In genomic region chr16:34081314-34081682, GRCm38 (mm10) we compare ENCODE assay signal across 7 mouse cellular contexts.
A peak's percentile ranks its signal among the peaks of the same experiment; 100 is the strongest.
DNase-seq lines count a peak whose midpoint lies in the region; ATAC-seq and TF ChIP-seq lines count a peak whose summit lies in the region.
"Not testable (repeated sequence)": the region's sequence is repeated elsewhere in the genome, so short reads cannot be mapped to it uniquely, and the experiment has no call there.

No protein-coding gene starts in this region.

- ATAC-seq in embryonic facial prominence, embryonic 13.5 days (ENCODE audit: insufficient number of reproducible peaks, insufficient read depth, low FRiP score, low TSS enrichment, low read depth); heart, embryonic 11.5 days (replicated peaks; ENCODE audit: insufficient number of reproducible peaks, low FRiP score, low TSS enrichment); heart, postnatal 0 days (ENCODE audit: insufficient read depth, low read depth); intestine, postnatal 0 days; limb, embryonic 14.5 days (ENCODE audit: low FRiP score, low read depth); lung, embryonic 15.5 days (ENCODE audit: borderline replicate concordance, extremely low read depth, low FRiP score, low TSS enrichment): not testable (repeated sequence)
- ATAC-seq in stomach, embryonic 14.5 days (ENCODE audit: insufficient number of reproducible peaks, insufficient read depth, low FRiP score, low read depth): peak; percentile 66; the same call in 1 of the 2 replicates

- not testable (repeated sequence) for TF ChIP-seq CTCF in heart, postnatal 0 days (IDR thresholded peaks at IDR 0.05; ENCODE audit: low read depth); intestine, postnatal 0 days (IDR thresholded peaks at IDR 0.05; ENCODE audit: low read depth)

- H3K9me3 ChIP-seq in embryonic facial prominence, embryonic 13.5 days; heart, embryonic 11.5 days (replicated peaks; ENCODE audit: control insufficient read depth, low read length); heart, postnatal 0 days (replicated peaks; ENCODE audit: control insufficient read depth, low read length); intestine, postnatal 0 days (ENCODE audit: control insufficient read depth); limb, embryonic 14.5 days (ENCODE audit: control insufficient read depth, low read length); lung, embryonic 15.5 days; stomach, embryonic 14.5 days (ENCODE audit: control insufficient read depth, low read depth, low read length): not testable (repeated sequence)

- H3K27ac ChIP-seq in embryonic facial prominence, embryonic 13.5 days: peak overlapping the region; percentile 64
- H3K27ac ChIP-seq in heart, embryonic 11.5 days (ENCODE audit: low read depth, low read length): peak overlapping the region; percentile 94
- peak overlapping the region; percentile 91 for H3K27ac ChIP-seq in heart, postnatal 0 days (ENCODE audit: low read depth)
- peak overlapping the region; percentile 21; the same call in 1 of the 2 replicates for H3K27ac ChIP-seq in intestine, postnatal 0 days (ENCODE audit: low read depth, low read length)
- 0 out of 2 replicates have a peak overlapping the region, but pooled peaks have one; percentile 28 for H3K27ac ChIP-seq in limb, embryonic 14.5 days (replicated peaks; ENCODE audit: low read depth, low read length)
- H3K27ac ChIP-seq in lung, embryonic 15.5 days: peak overlapping the region; percentile 27; the same call in 1 of the 2 replicates
- H3K27ac ChIP-seq in stomach, embryonic 14.5 days (ENCODE audit: low read length): peak overlapping the region; percentile 93

- not testable (repeated sequence) for H3K9ac ChIP-seq in embryonic facial prominence, embryonic 13.5 days; heart, postnatal 0 days (replicated peaks; ENCODE audit: low read depth, low read length); intestine, postnatal 0 days (ENCODE audit: low read depth, low read length); limb, embryonic 14.5 days (ENCODE audit: low read depth, low read length, severe bottlenecking); lung, embryonic 15.5 days; stomach, embryonic 14.5 days (replicated peaks; ENCODE audit: low read depth, low read length)
- H3K9ac ChIP-seq in heart, embryonic 11.5 days (ENCODE audit: low read depth, low read length): peak overlapping the region; percentile 39; the same call in 1 of the 2 replicates

- peaks cover 53% of the 10 kb centered on the region for H3K4me1 ChIP-seq in embryonic facial prominence, embryonic 13.5 days
- H3K4me1 ChIP-seq in heart, embryonic 11.5 days (ENCODE audit: control insufficient read depth, insufficient read depth, low read length): peaks cover 58% of the 10 kb centered on the region
- H3K4me1 ChIP-seq in heart, postnatal 0 days (ENCODE audit: control insufficient read depth, insufficient read depth): peaks cover 53% of the 10 kb centered on the region
- not testable (repeated sequence) for H3K4me1 ChIP-seq in intestine, postnatal 0 days (replicated peaks; ENCODE audit: control insufficient read depth, insufficient read depth, low read length)
- H3K4me1 ChIP-seq in limb, embryonic 14.5 days (ENCODE audit: control insufficient read depth, insufficient read depth, low read length): peaks cover 29% of the 10 kb centered on the region
- peaks cover 42% of the 10 kb centered on the region for H3K4me1 ChIP-seq in lung, embryonic 15.5 days
- H3K4me1 ChIP-seq in stomach, embryonic 14.5 days (ENCODE audit: control insufficient read depth, insufficient read depth, low read length): peaks cover 41% of the 10 kb centered on the region

- H3K4me3 ChIP-seq in embryonic facial prominence, embryonic 13.5 days; heart, embryonic 11.5 days (ENCODE audit: low read depth, low read length); heart, postnatal 0 days (ENCODE audit: low read depth, low read length); intestine, postnatal 0 days (ENCODE audit: low read depth, low read length); limb, embryonic 14.5 days (replicated peaks; ENCODE audit: low read length); lung, embryonic 15.5 days; stomach, embryonic 14.5 days (ENCODE audit: low read depth, low read length): not testable (repeated sequence)

- TF ChIP-seq POLR2A in limb, embryonic 14.5 days (IDR thresholded peaks at IDR 0.05; ENCODE audit: borderline replicate concordance, extremely low read depth, insufficient read depth, insufficient read length): not testable (repeated sequence)

- not testable (repeated sequence) for H3K4me2 ChIP-seq in embryonic facial prominence, embryonic 13.5 days; heart, postnatal 0 days (ENCODE audit: low read depth, low read length); limb, embryonic 14.5 days (replicated peaks; ENCODE audit: low read depth, low read length, severe bottlenecking); lung, embryonic 15.5 days; stomach, embryonic 14.5 days (replicated peaks; ENCODE audit: low read depth, low read length)
- H3K4me2 ChIP-seq in heart, embryonic 11.5 days: peak overlapping the region; percentile 36
- H3K4me2 ChIP-seq in intestine, postnatal 0 days (replicated peaks; ENCODE audit: low read depth): 0 out of 2 replicates have a peak overlapping the region, but pooled peaks have one; percentile 9

- not testable (repeated sequence) for DNase-seq in heart, postnatal 0 days (ENCODE audit: low spot score); limb, embryonic 14.5 days (ENCODE audit: low spot score)

- not testable (repeated sequence) for TF ChIP-seq EP300 in heart, postnatal 0 days (IDR thresholded peaks at IDR 0.05; ENCODE audit: low read depth)

- H3K27me3 ChIP-seq in embryonic facial prominence, embryonic 13.5 days; heart, embryonic 11.5 days (ENCODE audit: control insufficient read depth, insufficient read depth, low read length); heart, postnatal 0 days (ENCODE audit: control insufficient read depth, insufficient read depth, low read length); intestine, postnatal 0 days (replicated peaks; ENCODE audit: control insufficient read depth, insufficient read depth, low read length); limb, embryonic 14.5 days (ENCODE audit: control insufficient read depth, insufficient read depth, low read length); lung, embryonic 15.5 days; stomach, embryonic 14.5 days (ENCODE audit: control insufficient read depth, insufficient read depth, low read length): not testable (repeated sequence)

- H3K36me3 ChIP-seq in embryonic facial prominence, embryonic 13.5 days; heart, embryonic 11.5 days (ENCODE audit: control insufficient read depth, insufficient read depth, low read length); heart, postnatal 0 days (replicated peaks; ENCODE audit: control insufficient read depth, insufficient read depth, low read length); intestine, postnatal 0 days (ENCODE audit: control insufficient read depth, insufficient read depth); limb, embryonic 14.5 days (ENCODE audit: control insufficient read depth, insufficient read depth, low read length); lung, embryonic 15.5 days; stomach, embryonic 14.5 days (ENCODE audit: control insufficient read depth, insufficient read depth, low read length): not testable (repeated sequence)

Comparison
In these comparisons a context has a peak if more than half of its experiments do, and no peak if none do; other contexts are left out.
1. H3K27ac ChIP-seq: peak in every context shown above with its lines; median percentile 94 in heart, embryonic 11.5 days; 93 in stomach, embryonic 14.5 days; 91 in heart, postnatal 0 days; 64 in embryonic facial prominence, embryonic 13.5 days; 28 in limb, embryonic 14.5 days; 27 in lung, embryonic 15.5 days; 21 in intestine, postnatal 0 days.